Mouse (Mus musculus) cerebellum, postnatal 25 days (tissue): ENCODE measurements around the gene A630010A05Rik.
"Not testable (repeated sequence)": the region's sequence is repeated elsewhere in the genome, so short reads cannot be mapped to it uniquely, and the experiment has no call there.

ENCODE experiments used
- DNase-seq, 2 experiments: peaks; one replicate each; pipeline ENCODE4 v3.0.0; 2021; ENCODE audit warnings: mixed read lengths in 2 of 2

Gene A630010A05Rik

DNA sequence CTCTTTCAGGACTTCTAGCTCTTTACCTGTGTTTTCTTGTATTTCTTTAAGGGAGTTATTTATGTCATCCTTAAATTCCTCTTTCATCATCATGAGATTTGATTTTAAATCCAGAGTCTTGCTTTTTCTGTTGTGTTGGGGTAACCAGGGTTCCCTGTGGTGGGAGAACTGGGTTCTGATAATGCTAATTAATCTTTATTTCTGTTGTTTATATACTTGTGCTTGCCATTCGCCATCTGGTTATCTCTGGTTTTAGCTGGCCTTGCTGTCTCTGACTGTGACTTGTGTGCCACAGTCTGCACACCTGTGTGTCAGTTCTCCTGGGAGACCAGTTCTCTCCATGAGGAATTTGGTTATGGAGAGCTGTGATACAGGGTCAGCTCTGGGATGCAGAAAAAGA, at the start of gene A630010A05Rik:
TSS of gene A630010A05Rik (plus strand) at position 301 of the 400 bp plus-strand sequence.
- no peak for DNase-seq

GRCm38 (mm10) chr16:14535766-14536165, 26.4 kb upstream of the A630010A05Rik start:
- no peak for DNase-seq

DNA sequence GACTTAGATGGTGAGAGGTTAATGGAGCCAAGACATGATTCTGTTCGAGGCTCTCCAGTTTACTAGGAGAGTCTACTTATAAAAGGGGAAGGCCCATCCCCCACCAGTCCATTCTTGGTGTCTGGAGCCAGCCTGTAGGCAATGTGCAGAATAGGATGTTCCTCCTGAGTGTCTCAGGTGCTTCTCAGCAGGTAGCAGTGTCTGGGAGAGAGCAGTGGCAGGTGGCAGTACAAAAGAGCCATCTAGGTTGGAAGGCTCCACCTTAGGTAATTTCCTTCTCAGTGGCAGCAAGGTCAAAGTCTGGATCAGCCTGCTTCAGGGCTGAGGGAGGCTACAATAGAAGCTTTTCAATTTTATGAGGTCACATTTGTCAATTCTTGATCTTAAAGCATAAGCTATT, 4.9 kb upstream of the A630010A05Rik start:
- DNase-seq = not testable (repeated sequence)
